Mouse (Mus musculus) lung, postnatal 0 days (tissue): ENCODE data around the gene Parp16.

ENCODE experiments used
- CTCF ChIP-seq: IDR thresholded peaks from 2 replicates; pipeline ENCODE4 v1.5.1; 2016; ENCODE audit warnings: antibody characterized with exemption, mild to moderate bottlenecking
- EP300 ChIP-seq: IDR thresholded peaks from 2 replicates; pipeline ENCODE4 v1.6.1; 2016; ENCODE audit warnings: antibody characterized with exemption, mild to moderate bottlenecking, control low read depth

DNA sequence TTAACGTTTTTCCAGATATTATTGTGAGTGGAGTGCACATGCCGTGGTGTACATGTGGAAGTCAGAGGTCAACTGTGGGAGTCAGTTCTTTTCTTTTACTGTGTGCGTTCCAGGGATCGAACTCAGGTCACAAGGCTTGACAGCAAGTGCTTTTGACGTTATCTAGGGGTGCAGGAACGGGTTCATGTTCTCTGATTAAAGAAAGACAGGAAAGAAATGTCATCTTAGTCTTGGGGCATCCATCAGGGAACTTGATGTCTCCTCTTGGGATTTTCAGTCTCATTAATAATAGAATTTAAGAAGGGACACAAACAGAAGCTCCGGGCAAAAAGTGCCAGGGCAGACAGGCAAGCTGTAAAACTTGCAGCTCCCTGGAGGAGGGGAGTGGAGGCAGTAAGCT lies 4.6 kb downstream of the Parp16 start:
- TF ChIP-seq CTCF (no peak), EP300 (no peak)
